Mouse (Mus musculus): Measurements from ENCODE around the gene Olfr68. TPM values are rescaled to one million over a fixed set of nuclear protein-coding genes. Genes with fewer than 3 reads are reported as not detected.
"Not testable (repeated sequence)": the region's sequence is repeated elsewhere in the genome, so short reads cannot be mapped to it uniquely, and the experiment has no call there.

The Olfr68 gene
- polyA plus RNA-seq, 1 experiment: not detected

- Histone ChIP-seq H3K27me3 (ENCODE audit: control insufficient read depth, insufficient read depth, low read length) (no peaks in the 10 kb centered on the region), H3K4me3 (ENCODE audit: control insufficient read depth, insufficient read depth, low read length) (no peak overlapping the region), H3K27ac (ENCODE audit: control insufficient read depth, insufficient read depth, low read length) (no peak overlapping the region), H3K36me3 (ENCODE audit: control insufficient read depth, insufficient read depth, low read length) (no peaks in the 10 kb centered on the region), H3K4me1 (replicated peaks; ENCODE audit: control insufficient read depth, insufficient read depth, low read length) (no peaks in the 10 kb centered on the region)
- 53% methylated on average over 5 of the region's 5 CpGs for WGBS
- no peak for DNase-seq
- TF ChIP-seq CTCF (IDR thresholded peaks at IDR 0.05; ENCODE audit: borderline replicate concordance, control insufficient read depth, extremely low read depth, insufficient read depth, low read length, poor library complexity) (no peak), POLR2A (IDR thresholded peaks at IDR 0.05; ENCODE audit: control insufficient read depth, extremely low read depth, insufficient read depth, low read length, poor library complexity) (no peak)
Observed at GRCm38 (mm10) chr7:103808971-103809800, 29.7 kb upstream of the Olfr68 start.

DNA sequence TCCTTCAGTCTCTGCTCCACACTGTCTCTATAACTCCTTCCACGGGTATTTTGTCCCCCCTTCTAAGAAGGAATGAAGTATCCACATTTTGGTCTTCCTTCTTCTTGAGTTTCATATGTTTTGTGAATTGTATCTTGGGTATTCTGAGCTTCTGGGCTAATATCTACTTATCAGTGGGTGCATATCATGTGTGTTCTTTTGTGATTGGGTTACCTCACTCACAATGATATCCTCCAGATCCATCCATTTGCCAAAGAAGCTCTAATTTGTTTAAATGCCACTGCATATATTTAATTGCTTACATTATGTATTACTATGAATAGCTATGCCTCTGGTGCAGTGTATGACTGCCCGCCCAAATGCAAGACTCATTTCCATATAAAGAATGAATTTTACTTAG, 28.6 kb upstream of the Olfr68 start:
- not testable (repeated sequence) for H3K4me3 ChIP-seq (ENCODE audit: control insufficient read depth, insufficient read depth, low read length); H3K27me3 ChIP-seq (ENCODE audit: control insufficient read depth, insufficient read depth, low read length); H3K36me3 ChIP-seq (ENCODE audit: control insufficient read depth, insufficient read depth, low read length); DNase-seq; H3K27ac ChIP-seq (ENCODE audit: control insufficient read depth, insufficient read depth, low read length); H3K4me1 ChIP-seq (replicated peaks; ENCODE audit: control insufficient read depth, insufficient read depth, low read length)
- 80% methylated on average over 2 of the region's 2 CpGs for WGBS

- DNase-seq: peak; percentile 2
- no peaks in the 10 kb centered on the region for H3K36me3 ChIP-seq (ENCODE audit: control insufficient read depth, insufficient read depth, low read length)
- 71% methylated on average over 1 of the region's 1 CpGs for whole genome bisulfite sequencing
- TF ChIP-seq POLR2A (IDR thresholded peaks at IDR 0.05; ENCODE audit: control insufficient read depth, extremely low read depth, insufficient read depth, low read length, poor library complexity) (no peak), CTCF (IDR thresholded peaks at IDR 0.05; ENCODE audit: borderline replicate concordance, control insufficient read depth, extremely low read depth, insufficient read depth, low read length, poor library complexity) (no peak)
- H3K27me3 ChIP-seq (ENCODE audit: control insufficient read depth, insufficient read depth, low read length): no peaks in the 10 kb centered on the region
- H3K4me1 ChIP-seq (replicated peaks; ENCODE audit: control insufficient read depth, insufficient read depth, low read length): no peaks in the 10 kb centered on the region
- H3K27ac ChIP-seq (ENCODE audit: control insufficient read depth, insufficient read depth, low read length): no peak overlapping the region
- H3K4me3 ChIP-seq (ENCODE audit: control insufficient read depth, insufficient read depth, low read length): no peak overlapping the region
Observed at GRCm38 (mm10) chr7:103806856-103807255, 27.4 kb upstream of the Olfr68 start.

- Histone ChIP-seq H3K4me3 (ENCODE audit: control insufficient read depth, insufficient read depth, low read length) (no peak overlapping the region), H3K36me3 (ENCODE audit: control insufficient read depth, insufficient read depth, low read length) (no peaks in the 10 kb centered on the region), H3K27ac (ENCODE audit: control insufficient read depth, insufficient read depth, low read length) (no peak overlapping the region), H3K27me3 (ENCODE audit: control insufficient read depth, insufficient read depth, low read length) (no peaks in the 10 kb centered on the region), H3K4me1 (replicated peaks; ENCODE audit: control insufficient read depth, insufficient read depth, low read length) (no peaks in the 10 kb centered on the region)
- DNase-seq: no peak
- TF ChIP-seq POLR2A (IDR thresholded peaks at IDR 0.05; ENCODE audit: control insufficient read depth, extremely low read depth, insufficient read depth, low read length, poor library complexity): no peak
- TF ChIP-seq CTCF (IDR thresholded peaks at IDR 0.05; ENCODE audit: borderline replicate concordance, control insufficient read depth, extremely low read depth, insufficient read depth, low read length, poor library complexity): no peak
- 22% methylated on average over 4 of the region's 4 CpGs for WGBS
Observed at GRCm38 (mm10) chr7:103792669-103793388, 13.3 kb upstream of the Olfr68 start.

DNA sequence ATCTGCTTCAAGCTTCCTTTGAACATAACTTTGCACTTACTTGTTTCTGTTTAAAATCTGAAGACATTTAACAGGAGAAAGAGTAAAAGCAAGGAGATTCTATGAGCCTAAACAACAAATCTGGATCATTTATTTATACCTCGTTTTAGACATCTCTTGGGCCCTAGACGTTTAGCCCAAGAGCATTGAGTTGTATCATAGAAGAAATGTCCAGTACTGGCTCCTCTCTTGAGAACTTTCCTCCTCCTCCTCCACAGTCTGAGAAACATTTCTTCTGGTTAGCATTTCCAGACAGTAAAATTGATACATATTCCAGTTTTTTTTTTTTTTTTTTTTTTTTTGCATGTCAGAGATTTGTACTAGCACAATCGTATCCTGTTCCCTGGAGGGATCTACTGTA, 12.2 kb upstream of the Olfr68 start, which contains the start of gene Olfr67:
TSS of gene Olfr67 (minus strand) at position 101 of the 400 bp plus-strand sequence.
- no peak for TF ChIP-seq POLR2A (IDR thresholded peaks at IDR 0.05; ENCODE audit: control insufficient read depth, extremely low read depth, insufficient read depth, low read length, poor library complexity)
- TF ChIP-seq CTCF (IDR thresholded peaks at IDR 0.05; ENCODE audit: borderline replicate concordance, control insufficient read depth, extremely low read depth, insufficient read depth, low read length, poor library complexity): no peak
- no peak within 1 kb of the TSS for H3K27ac ChIP-seq (ENCODE audit: control insufficient read depth, insufficient read depth, low read length)
- DNase-seq: no peak
- no peaks in the 10 kb centered on the region for H3K36me3 ChIP-seq (ENCODE audit: control insufficient read depth, insufficient read depth, low read length)
- H3K4me1 ChIP-seq (replicated peaks; ENCODE audit: control insufficient read depth, insufficient read depth, low read length): no peaks in the 10 kb centered on the region
- WGBS: 76% methylated on average over 3 of the region's 3 CpGs
- no peak within 1 kb of the TSS for H3K4me3 ChIP-seq (ENCODE audit: control insufficient read depth, insufficient read depth, low read length)
- no peaks in the 10 kb centered on the region for H3K27me3 ChIP-seq (ENCODE audit: control insufficient read depth, insufficient read depth, low read length)

- H3K4me1 ChIP-seq (replicated peaks; ENCODE audit: control insufficient read depth, insufficient read depth, low read length); H3K27me3 ChIP-seq (ENCODE audit: control insufficient read depth, insufficient read depth, low read length); H3K27ac ChIP-seq (ENCODE audit: control insufficient read depth, insufficient read depth, low read length); H3K4me3 ChIP-seq (ENCODE audit: control insufficient read depth, insufficient read depth, low read length); DNase-seq; H3K36me3 ChIP-seq (ENCODE audit: control insufficient read depth, insufficient read depth, low read length): not testable (repeated sequence)
- WGBS: 89% methylated on average over 4 of the region's 4 CpGs
Observed at GRCm38 (mm10) chr7:103777652-103778051, 1.8 kb downstream of the Olfr68 start.
